Mouse (Mus musculus): ENCODE results near the gene Neurl3.

Neurl3 gene

DNA sequence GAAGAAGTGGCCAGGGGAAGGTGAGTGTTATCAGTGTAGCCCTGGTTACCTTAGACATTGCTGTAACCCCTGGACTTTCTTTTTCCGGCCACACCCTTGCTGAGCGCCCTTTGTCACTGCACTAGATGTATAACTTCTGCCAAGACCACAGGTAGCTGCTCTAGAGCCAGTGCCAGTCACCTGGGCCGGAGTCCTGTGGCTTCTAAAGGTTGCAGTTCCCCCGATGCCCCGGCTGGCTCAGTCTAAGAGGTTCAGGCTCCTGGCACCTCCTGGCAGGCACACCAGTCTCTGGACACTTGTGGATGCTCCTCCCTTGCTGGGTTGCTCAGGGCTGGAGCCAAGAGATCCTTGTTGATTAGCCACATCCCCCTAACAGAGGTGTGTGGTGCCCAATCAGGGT, at the start of gene Neurl3:
Neurl3 (minus strand) TSS at position 225 of the 400 bp plus-strand sequence.
- DNase-seq (ENCODE audit: low spot score), result no peak

DNA sequence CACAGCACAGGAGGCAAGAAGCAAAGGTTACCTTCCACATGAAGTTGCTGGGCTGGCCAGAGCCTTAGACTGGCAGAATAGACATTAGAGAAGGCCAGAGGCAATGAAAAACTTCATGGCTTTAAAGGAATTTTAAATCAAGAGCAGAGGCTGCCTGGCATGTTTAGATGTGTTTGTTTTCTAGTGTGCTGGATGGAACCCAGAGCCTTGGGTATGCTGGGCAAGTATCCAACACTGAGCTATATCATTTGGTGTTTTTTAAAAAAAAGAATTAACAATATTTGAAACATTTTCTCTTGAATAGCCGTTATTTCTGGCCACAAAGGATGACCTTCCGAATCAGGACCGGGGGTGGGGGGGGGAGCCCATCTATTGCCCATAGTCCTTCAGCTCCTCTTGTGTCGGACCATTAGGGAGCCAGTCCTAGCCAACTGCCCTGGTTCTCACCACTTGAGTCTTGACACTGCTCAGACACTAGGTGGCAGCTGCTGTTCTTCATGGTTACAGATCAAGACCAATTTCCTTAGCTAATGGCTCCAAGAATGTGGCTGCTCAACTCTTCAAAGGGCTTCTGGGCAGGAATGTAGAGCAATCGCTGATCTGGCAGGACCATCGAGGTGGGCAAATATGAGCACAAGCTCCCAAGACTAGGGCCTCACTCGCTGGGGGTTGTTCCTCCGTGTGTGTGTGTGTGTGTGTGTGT, 49.4 kb upstream of the Neurl3 start:
- no peak for DNase-seq (ENCODE audit: low spot score)

DNA sequence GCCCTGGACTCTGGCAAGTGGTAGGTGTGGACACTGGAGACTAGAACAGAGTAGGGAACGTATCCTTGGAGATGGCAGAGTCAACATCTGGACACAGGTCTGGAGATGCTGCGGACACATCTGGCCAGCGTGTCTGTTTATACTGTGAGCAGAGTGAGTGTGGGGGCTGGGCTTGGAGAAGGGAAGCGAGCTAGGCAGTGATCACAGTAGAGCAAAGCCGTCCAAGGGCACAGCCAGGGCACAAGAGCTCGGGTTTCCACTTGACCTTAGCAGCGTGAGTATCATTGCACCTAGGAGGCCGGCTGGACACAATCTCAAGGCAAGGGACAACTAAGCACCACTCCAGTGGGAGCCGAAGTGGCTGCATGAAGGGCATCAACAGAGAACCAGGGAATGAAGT, 48.6 kb upstream of the Neurl3 start:
- no peak for DNase-seq (ENCODE audit: low spot score)

- peak; percentile 33 for DNase-seq (ENCODE audit: low spot score)
Measured at GRCm38 (mm10) chr1:36321829-36322573, 47.5 kb upstream of the Neurl3 start.

- no peak for DNase-seq (ENCODE audit: low spot score)
Measured at GRCm38 (mm10) chr1:36321164-36321563, 46.7 kb upstream of the Neurl3 start.

DNA sequence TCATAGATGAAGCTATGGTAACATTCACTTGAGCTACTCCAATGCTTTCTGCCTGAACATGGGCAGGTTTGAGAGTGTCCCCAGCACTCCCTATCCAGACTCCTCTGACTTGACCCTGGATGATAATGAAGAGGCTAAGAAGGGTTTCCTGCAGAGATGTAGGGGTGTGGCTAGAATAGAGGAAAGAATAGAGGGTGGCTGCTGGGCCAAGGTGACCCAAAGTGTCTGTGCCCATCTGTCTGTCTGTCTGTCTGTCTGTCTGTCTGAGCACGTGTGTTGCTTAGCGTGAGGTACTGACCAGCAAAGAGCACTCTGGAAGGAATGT, 41.3 kb upstream of the Neurl3 start:
- no peak for DNase-seq (ENCODE audit: low spot score)

GRCm38 (mm10) chr1:36314959-36315775, 40.7 kb upstream of the Neurl3 start:
- no peak for DNase-seq (ENCODE audit: low spot score)

- DNase-seq (ENCODE audit: low spot score), result peak; percentile 95
Measured at GRCm38 (mm10) chr1:36309498-36309901, 35.0 kb upstream of the Neurl3 start.

DNA sequence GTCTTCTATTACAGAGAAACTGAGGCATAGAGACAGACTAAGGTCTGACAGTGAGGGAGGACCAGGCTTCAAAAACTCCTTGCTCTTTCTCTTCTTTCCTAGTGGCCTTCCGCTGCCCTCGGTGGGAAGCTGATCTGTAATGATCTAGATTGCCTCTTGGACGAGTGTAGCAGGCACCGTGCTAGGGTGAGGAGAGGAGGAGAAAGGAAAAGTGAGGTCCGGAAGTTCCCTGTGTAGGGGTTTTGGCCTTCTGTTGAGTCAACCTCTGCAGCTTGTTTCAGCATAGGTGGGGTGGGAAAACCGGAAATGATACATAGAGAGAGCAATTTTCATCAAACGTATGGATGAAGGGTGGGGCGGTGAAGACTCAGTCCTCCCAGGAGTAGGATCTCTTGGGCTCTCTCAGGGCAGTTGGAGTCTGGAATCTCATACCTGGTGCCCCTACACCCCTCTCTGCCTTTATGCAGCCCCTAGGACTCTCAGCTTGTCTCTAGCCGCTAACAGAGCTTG, 34.5 kb upstream of the Neurl3 start:
- DNase-seq (ENCODE audit: low spot score), result peak; percentile 65

- DNase-seq (ENCODE audit: low spot score), result peak; percentile 50
Measured at GRCm38 (mm10) chr1:36308451-36308901, 34.0 kb upstream of the Neurl3 start.

- peak; percentile 95 for DNase-seq (ENCODE audit: low spot score)
Measured at GRCm38 (mm10) chr1:36307495-36308280, 33.2 kb upstream of the Neurl3 start, which contains the start of gene Arid5a. Gene Arid5a, plus strand, starts transcription at chr1:36307733.

DNA sequence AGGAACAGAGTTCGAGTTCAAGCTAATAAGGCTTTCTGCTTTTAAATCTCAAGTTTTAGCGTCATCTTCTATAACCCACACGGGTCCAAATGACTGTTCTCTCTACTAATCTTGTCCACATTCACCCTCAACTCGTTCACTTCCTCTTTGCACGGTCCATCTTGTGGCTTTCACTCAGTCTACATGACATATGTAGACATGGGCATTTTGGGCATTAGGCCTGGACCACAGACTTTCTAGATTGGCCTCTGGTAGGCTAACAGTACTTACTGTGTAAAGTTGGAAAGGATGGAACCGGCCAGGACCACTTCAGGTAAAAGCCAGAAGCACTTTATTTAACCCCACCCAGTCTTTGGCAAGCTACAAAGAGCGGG, 32.6 kb upstream of the Neurl3 start:
- no peak for DNase-seq (ENCODE audit: low spot score)

DNA sequence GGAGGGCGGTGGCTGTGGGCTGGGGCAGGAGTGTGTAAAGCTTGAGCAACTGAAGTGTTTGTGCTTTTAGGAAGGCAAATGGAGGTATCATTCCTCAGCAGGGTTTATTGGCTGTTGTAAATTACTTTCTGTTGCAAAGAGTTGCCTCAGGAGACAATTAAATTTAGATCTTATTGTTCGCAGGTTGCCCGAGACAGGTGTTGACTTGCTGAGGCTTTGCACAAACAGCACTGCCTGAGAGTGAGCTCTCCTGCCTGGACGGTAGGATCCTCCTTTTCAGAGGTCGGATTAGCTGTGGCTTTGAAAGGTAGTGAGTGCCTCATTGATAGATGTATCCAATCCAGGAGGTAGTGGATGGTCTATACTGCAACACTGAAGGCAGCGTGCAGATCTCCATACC, 31.6 kb upstream of the Neurl3 start:
- no peak for DNase-seq (ENCODE audit: low spot score)

- no peak for DNase-seq (ENCODE audit: low spot score)
Measured at GRCm38 (mm10) chr1:36304764-36305163, 30.3 kb upstream of the Neurl3 start.

GRCm38 (mm10) chr1:36303381-36304320, 29.2 kb upstream of the Neurl3 start:
- DNase-seq (ENCODE audit: low spot score), result peak; percentile 36

GRCm38 (mm10) chr1:36302957-36303356, 28.5 kb upstream of the Neurl3 start:
- no peak for DNase-seq (ENCODE audit: low spot score)

DNA sequence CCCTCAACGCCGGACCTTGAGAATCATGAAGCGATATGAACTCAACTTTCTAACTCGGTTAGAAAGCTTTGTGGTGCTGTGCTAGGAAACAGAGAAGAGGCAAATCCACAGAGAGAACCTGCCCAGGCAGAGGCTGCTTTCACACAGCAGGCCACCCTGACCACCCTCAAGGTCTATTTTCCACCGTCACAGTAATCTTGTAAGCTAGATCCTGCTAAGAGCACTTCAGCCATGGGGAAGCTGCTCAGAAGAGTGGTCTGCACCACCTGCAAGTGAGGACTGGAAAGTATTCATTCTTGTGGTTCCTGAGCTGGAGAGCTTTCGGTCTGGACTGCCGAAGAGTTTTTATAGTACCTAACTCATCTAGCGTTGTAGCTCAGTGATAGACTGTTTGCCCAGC, 27.8 kb upstream of the Neurl3 start:
- DNase-seq (ENCODE audit: low spot score), result no peak

DNA sequence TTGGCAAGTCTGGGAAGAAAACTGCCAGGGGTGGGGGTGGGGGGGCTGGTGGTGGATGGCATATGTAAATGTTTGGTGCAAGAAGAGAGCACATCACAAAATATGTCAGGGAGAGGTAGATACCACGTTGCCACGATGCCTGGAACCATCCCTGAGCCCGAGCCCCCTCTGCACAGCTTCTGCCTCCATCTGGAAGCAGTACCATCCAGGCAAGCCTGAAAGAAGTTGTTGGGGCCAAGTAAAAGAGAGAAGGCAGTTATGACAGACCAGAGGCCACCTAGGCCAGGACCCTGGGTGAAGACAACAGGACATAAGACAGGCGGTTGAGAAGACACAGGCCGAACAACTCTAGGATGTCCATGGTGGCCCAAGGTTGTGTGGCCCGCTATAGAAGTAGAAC, 26.0 kb upstream of the Neurl3 start:
- DNase-seq (ENCODE audit: low spot score), result no peak

GRCm38 (mm10) chr1:36299676-36300075, 25.2 kb upstream of the Neurl3 start:
- DNase-seq (ENCODE audit: low spot score), result no peak

- DNase-seq (ENCODE audit: low spot score), result no peak
Measured at GRCm38 (mm10) chr1:36299126-36299525, 24.6 kb upstream of the Neurl3 start.

GRCm38 (mm10) chr1:36298107-36298506, 23.6 kb upstream of the Neurl3 start:
- no peak for DNase-seq (ENCODE audit: low spot score)
